Mouse (Mus musculus) gastrocnemius, adult 2 months (tissue): ENCODE measurements at regions not wholly inside any gene's neighbourhood (a gene's known extent, or its start where the extent isn't known, plus 50 kb on each side); places are given as distances from the start of the nearest gene placed in this dataset.

Source experiments
- DNase-seq: peaks from one replicate; pipeline ENCODE4 v3.0.0; 2022
- H3K27ac ChIP-seq: fragments of 200-600 bp; 2 replicates; pipeline ENCODE4 v1.8.1; 2022; ENCODE audit warnings: mild to moderate bottlenecking
- H3K4me3 ChIP-seq: fragments of 200-600 bp; 2 replicates; pipeline ENCODE4 v1.8.1; 2022; ENCODE audit warnings: mild to moderate bottlenecking, moderate library complexity
- CTCF ChIP-seq: fragments of 200-600 bp; IDR thresholded peaks from 2 replicates; pipeline ENCODE4 v1.8.1; 2022; ENCODE audit warnings: antibody characterized with exemption, mild to moderate bottlenecking, moderate library complexity
- intact Hi-C: fragments of 180-260 bp; cut with DNase I; formaldehyde crosslinking; loops from one replicate; pipeline ENCODE4 v1.15.1; 2025

DNA sequence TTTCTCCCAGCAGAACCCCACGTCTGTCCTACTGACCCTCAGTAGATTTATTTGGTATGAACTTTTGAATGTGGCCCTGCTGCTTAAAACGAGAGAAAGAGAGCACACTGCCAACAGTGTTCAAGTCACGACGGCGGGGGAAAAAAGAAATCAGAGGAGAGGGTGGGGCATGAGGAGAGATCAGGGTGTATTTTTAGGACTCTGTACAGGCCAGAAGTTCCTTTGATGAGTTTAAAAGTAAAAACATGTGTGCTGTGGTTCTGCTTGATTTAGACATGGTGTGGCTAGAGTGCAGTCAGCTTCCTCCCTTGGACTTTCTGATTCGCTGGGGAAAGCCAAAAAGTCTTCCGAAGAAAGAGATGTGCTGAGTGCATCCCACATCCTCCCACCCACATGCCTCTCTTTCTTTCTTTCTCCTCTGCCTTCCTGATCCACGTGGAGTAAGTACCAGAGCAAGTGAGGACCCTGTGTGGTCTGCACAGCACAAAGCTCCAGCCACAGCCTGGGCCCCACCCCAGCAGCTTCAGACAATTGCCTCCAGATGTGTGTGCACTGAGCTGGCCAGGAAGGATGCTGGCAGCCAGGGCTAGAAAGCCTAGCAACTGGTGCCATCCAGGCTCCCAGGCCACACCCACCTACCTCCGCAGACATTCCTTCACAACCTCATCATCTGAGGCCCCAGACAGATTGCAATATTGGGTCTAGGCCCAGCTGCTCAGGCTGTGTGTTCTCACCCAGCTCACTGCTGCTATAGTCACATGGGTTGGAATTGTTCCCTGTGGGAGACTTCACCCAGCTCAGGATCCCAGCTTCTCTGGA lies 78.5 kb upstream of the Cdh5 start:
- Histone ChIP-seq H3K4me3 (no peak overlapping the region), H3K27ac (peak overlapping the region; percentile 72)
- DNase-seq, result peak; percentile 78
- intact Hi-C loops, result no loop called here
- TF ChIP-seq CTCF, result no peak

DNA sequence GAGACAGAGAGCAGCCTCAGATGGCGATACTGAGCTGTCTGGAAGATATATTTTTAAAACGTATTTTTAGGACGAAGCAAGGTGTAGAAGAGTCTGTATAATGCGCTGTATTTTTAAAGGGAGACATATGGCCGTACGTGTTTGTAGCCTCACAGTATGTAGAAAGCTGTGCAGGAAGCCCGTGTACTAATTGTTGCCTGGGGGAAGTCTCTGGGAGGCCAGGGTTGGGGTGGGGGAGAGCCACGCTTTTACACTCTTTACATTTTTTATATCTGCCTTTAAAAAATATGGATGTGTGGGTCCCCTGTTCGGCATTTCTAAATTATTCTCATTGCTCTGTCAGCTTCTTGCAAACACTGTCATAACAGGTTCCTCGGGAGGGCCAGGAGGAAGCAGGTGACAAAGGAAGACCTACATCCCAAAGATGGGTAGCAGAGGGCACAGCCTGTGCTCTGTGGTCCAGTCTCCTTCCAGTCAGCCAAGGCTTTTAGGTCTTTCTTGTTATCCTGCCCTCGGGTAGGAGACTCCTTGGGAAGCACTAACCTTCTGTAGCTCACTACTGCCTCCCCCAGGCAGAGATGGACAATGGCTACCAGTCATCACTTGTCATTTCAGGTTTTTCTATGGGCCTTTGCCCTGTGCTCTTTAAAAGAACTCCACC lies 74.1 kb upstream of the Cdh5 start:
- no peak for DNase-seq
- Histone ChIP-seq H3K27ac (no peak overlapping the region), H3K4me3 (no peak overlapping the region)
- intact Hi-C loops, result no loop called here
- TF ChIP-seq CTCF, result peak; percentile 57

DNA sequence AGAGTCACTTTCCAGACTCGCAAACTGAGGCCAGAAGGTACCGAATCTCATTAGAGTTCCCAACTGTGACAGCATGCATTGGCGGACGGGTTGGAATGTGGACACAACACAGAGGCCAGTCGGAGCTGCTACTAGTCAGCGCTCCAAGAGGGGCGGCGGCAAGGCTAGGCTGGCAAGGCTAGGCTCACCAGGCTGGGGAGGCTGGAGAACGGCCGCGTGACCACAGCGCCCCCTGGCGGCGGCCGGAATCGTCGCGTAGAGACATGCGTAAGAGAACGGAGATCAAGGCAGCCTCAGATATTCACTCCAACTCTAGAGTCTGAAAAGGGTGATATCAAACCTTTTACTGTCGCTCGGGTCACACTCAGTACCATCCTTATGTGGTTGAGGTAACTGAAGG lies 72.8 kb upstream of the Cdh5 start:
- Histone ChIP-seq H3K4me3 (peak overlapping the region; percentile 47), H3K27ac (no peak overlapping the region)

DNA sequence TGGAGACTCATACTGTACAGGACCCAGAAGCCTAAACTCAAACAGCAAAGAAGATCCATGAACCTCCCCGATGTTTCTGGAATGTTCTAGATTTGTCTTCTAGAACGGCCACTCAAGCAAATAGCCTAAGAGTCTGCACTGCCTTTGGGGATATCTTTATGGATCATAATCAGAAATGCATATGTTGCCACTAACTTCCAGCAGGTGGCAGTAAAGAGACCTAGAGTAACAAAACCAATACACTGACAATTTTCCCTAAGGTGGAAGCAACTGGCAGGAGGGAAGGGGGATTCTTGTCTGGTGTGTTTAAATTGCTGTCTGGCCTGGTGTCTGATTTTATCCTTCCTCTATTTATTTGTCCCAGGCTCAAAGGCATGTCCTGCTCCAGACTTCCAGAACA lies 69.2 kb upstream of the Cdh5 start:
- intact Hi-C loops, result no loop called here
- no peak for DNase-seq
- Histone ChIP-seq H3K4me3 (no peak overlapping the region), H3K27ac (no peak overlapping the region)
- peak; percentile 73 for TF ChIP-seq CTCF

More for the DNA sequence above, 72.8 kb upstream of the Cdh5 start:
- peak; percentile 88 for DNase-seq
- intact Hi-C loops, result loop anchor here (1.0 kb wide), 1 partner anchor 448 kb away; no protein-coding TSS in a partner anchor
- TF ChIP-seq CTCF, result peak; percentile 93

DNA sequence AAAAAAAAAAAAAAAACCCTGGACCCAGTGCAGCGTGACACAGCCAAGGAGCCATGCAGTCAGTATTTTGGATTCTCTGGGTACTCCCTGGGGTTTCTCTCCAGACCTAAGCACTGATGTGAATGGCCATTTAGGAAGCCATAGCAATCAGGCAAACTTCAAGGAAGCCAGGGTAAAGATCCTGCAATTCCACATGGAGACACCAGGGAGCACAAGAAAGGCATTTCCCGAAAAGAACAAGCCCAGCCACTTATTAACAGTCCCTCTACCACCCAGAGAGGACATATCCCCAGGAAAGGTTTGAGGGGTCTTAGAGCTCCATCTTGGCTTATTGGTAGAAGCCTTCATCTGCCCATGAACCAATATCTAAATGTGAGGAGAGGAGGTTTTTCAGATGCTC lies 68.3 kb upstream of the Cdh5 start:
- peak; percentile 22; the same call in 1 of the 2 replicates for TF ChIP-seq CTCF
- Histone ChIP-seq H3K27ac (no peak overlapping the region), H3K4me3 (no peak overlapping the region)
- DNase-seq, result no peak
- intact Hi-C loops, result no loop called here

DNA sequence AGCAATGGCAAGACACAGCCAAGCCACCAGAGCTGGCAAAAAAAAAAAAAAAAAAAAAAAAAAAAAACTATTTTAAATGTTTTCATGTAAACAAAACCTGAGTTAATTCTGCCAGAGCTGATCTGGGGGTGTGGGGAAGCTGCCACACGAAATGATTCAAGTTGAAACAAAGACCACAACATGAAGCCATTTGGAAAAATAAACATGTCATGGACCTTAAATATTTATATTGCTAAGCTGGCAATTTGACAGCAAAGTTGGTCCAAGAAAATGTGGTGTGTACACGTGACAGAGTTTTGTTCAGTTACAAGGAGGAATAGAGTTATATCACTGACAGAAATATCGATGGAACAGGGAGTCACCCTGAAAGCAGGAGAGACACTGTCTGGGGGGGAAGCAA lies 67.1 kb upstream of the Cdh5 start:
- TF ChIP-seq CTCF, result no peak
- intact Hi-C loops, result no loop called here
- Histone ChIP-seq H3K27ac (no peak overlapping the region), H3K4me3 (no peak overlapping the region)
- no peak for DNase-seq

DNA sequence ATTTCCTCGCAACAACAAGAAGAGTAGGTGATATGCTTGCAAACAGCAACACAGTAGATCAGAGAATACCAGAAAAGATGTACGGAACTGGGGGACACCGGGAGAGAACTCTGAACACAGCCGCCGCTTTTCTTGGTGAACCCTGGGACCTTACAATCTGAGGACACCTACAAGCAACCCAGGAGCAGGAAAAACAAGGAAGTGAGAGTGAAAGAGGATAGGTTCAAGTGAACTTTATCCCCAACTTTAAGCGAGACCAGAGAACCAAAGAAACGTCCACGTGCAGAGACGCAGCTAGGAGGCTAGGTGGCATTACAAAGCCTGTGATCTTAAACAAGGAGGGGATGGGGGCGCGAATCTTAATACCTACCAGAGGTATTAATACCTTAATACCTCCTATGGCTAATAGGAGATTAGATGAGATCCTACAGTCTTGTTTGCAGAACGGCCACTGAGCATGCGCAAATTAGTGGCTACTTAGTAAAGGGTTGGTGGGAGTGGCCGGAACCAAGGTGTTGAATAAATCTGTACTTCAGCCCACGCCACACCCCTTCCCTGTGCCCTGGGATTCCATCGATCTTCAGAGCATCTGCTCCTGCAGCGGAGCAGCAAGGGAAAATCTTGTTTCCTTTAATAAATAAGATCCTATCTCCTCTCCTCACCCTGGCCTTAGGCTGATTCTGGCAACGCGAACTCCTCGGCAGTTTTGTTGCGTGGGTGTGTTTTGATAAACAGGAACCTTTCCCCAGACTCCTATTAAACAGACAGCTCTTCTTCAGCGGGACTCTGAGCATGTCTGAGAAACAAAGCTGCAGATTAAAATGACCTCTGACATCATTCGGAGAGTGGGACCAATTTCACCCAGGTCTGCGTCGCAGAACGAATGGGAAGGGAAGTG lies 64.6 kb upstream of the Cdh5 start:
- intact Hi-C loops, result no loop called here

DNA sequence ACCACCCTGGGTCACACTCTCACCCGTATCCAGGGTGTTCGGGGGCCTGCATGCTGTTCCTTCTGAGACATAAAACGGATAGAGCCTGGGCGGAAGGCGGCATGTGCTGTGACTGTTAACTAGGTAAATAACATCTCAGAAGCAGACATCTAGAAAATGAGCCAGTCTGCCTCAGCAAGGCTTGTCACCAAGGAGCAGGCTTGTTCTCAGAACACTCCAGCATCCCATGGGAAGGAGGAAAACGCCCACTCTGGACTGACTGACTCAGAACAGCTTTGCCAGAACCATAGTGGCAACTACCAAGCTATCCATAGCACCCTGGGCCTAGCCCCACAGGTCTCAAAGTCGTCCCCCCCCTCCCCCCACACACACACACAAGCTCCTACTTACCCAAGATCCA lies 63.8 kb upstream of the Cdh5 start:
- no peak for DNase-seq
- intact Hi-C loops, result no loop called here

More for the DNA sequence above, 64.6 kb upstream of the Cdh5 start:
- Histone ChIP-seq H3K4me3 (no peak overlapping the region), H3K27ac (no peak overlapping the region)
- no peak for TF ChIP-seq CTCF
- DNase-seq, result no peak

DNA sequence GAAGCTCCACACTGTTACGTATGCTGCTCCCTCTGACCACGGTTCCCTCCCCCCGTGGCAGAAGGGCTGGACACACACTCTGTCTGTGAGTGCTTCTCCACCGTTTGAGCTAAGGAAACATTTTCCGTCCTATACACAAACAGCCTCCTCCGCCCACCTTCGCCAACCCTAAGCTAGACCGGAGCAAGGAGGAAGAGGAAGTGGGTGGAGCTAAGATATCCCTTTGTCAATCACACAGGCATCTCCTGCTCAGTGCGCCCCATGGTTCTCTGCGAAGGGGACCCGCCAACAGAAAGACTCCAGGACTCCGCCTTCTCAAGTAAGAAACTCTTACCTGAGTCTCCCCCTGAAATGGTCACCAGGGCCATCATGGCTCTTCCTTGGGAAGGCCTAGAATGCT lies 61.9 kb upstream of the Cdh5 start:
- TF ChIP-seq CTCF, result no peak
- no peak for DNase-seq
- no peak overlapping the region for H3K4me3 ChIP-seq
- intact Hi-C loops, result no loop called here
- no peak overlapping the region for H3K27ac ChIP-seq

More for the DNA sequence above, 63.8 kb upstream of the Cdh5 start:
- TF ChIP-seq CTCF, result no peak
- Histone ChIP-seq H3K27ac (no peak overlapping the region), H3K4me3 (no peak overlapping the region)

DNA sequence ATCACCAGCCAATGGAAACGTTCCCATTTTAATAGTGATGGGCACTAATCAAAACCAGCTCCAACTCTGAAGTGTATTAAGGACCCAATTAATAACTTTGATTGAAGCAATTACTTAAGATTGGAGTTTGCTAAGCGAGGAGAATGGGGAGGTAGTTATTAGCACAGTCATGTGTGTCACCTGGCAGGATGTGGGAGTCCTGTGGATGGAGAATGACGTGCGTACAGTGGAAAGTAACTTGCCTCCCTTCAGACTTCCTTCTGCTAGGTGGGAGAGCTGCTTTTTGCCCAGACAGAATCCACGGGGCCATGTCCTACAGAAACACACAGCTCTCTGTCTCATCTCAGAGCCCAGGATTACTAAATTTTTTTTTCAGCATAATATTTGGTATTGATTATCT lies 59.9 kb upstream of the Cdh5 start:
- Histone ChIP-seq H3K27ac (no peak overlapping the region), H3K4me3 (no peak overlapping the region)
- no peak for DNase-seq
- intact Hi-C loops, result no loop called here
- no peak for TF ChIP-seq CTCF

DNA sequence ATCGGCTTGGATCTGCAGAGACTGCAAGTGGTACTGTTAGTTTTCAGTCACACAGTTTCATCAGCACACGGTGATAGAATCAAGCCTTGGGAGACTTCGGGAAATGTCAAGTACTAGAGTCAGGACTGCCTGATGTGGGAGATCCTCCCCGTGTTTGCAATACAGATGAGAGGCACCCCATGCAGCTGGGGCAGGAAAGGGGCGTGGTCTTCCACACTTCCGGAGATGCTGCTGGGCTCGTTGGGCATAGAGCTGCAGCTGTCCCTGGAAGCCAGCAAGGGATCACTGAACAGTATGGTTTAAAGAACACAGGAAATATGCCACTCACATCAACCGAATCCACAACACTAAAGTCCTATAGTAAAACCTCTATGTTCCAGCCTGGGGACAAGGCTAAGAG lies 59.0 kb upstream of the Cdh5 start:
- intact Hi-C loops, result no loop called here
- TF ChIP-seq CTCF, result no peak
- Histone ChIP-seq H3K27ac (no peak overlapping the region), H3K4me3 (no peak overlapping the region)
- DNase-seq, result no peak

DNA sequence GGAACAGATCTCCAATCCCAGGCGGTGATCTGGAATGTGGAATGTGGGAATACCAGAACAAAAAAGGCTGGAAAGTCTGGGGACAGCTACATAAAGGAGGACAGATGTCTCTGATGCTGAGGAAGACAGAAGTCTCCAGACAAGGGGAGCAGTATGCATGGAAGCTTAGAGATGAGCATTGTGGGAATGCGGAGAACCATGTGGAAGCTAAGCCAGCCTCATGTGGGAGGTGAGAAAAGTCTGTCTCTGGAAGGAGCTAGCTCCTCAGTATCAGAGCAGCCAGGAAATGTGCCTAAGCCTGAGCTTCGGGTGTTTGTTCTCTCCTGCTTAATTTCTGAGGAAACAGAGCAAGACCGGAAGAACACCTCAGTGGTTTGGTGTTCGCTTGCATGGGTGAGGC lies 53.4 kb upstream of the Cdh5 start:
- intact Hi-C loops, result no loop called here
- Histone ChIP-seq H3K4me3 (no peak overlapping the region), H3K27ac (no peak overlapping the region)
- TF ChIP-seq CTCF, result no peak
- no peak for DNase-seq

DNA sequence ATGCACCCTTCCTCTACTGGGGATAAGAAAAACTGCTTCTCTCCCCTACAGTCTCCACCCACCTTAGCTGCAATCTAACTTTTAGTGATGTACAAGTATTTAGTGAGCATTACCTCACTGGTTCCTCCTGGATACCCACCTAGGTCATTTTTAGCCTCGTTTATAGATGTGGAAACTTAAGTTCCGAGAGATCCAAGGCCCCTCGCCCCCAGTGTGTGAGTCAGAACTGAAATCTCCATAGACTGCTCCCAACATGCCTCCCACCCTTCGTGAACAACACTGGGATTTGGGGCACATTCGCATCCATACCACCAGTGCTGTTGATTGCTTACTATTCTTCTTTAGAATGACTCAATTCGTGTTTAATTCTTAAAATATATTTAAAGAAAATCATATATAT lies 52.2 kb upstream of the Cdh5 start:
- TF ChIP-seq CTCF, result no peak
- DNase-seq, result no peak
- no peak overlapping the region for H3K27ac ChIP-seq
- intact Hi-C loops, result no loop called here
- no peak overlapping the region for H3K4me3 ChIP-seq
